Mouse (Mus musculus) liver, embryonic 13.5 days (tissue): ENCODE data around the gene Gjd3. TPM values are rescaled to one million over a fixed set of nuclear protein-coding genes. Genes with fewer than 3 reads are reported as not detected.
"Not testable (repeated sequence)": the region's sequence is repeated elsewhere in the genome, so short reads cannot be mapped to it uniquely, and the experiment has no call there.

ENCODE experiments used
- ATAC-seq: fragments of 200-750 bp; cut with Nextera tagmentation; 2 replicates; pipeline ENCODE4 v1.8.0; 2017; ENCODE audit warnings: low read depth, mild to moderate bottlenecking, moderate number of reproducible peaks, moderate library complexity
- DNase-seq: peaks from one replicate; pipeline ENCODE4 v3.0.0; 2022
- H3K27ac ChIP-seq: fragments of 300-500 bp; sonication (generic); 2 replicates; pipeline ENCODE4 v1.5.1; 2015; ENCODE audit warnings: moderate library complexity, mild to moderate bottlenecking, inconsistent platforms
- H3K27me3 ChIP-seq: fragments of 300-500 bp; sonication (generic); 2 replicates; pipeline ENCODE4 v1.6.1; 2015; ENCODE audit warnings: mild to moderate bottlenecking, inconsistent platforms
- H3K36me3 ChIP-seq: fragments of 300-500 bp; sonication (generic); 2 replicates; pipeline ENCODE4 v1.6.1; 2015; ENCODE audit warnings: mild to moderate bottlenecking, inconsistent platforms
- H3K4me1 ChIP-seq: fragments of 300-500 bp; sonication (generic); replicated peaks from 2 replicates; pipeline ENCODE4 v1.6.1; 2015; ENCODE audit warnings: inconsistent platforms
- H3K4me2 ChIP-seq: fragments of 300-500 bp; sonication (generic); 2 replicates; pipeline ENCODE4 v1.6.1; 2015; ENCODE audit warnings: inconsistent platforms, mild to moderate bottlenecking, moderate library complexity
- H3K4me3 ChIP-seq: fragments of 300-500 bp; sonication (generic); replicated peaks from 2 replicates; pipeline ENCODE4 v1.5.1; 2015; ENCODE audit warnings: mild to moderate bottlenecking, inconsistent platforms
- H3K9ac ChIP-seq: fragments of 300-500 bp; sonication (generic); 2 replicates; pipeline ENCODE4 v1.6.1; 2015; ENCODE audit warnings: mild to moderate bottlenecking, inconsistent platforms
- H3K9me3 ChIP-seq: fragments of 300-500 bp; sonication (generic); replicated peaks from 2 replicates; pipeline ENCODE4 v1.6.1; 2016; ENCODE audit warnings: inconsistent platforms
- WGBS: fragments of 180-500 bp; shearing (Covaris S2); methylation state at CpG from one replicate; pipeline ENCODE4 v1.1.7; 2015; ENCODE audit not compliant: insufficient replicate concordance; 5-methylcytosine and 5-hydroxymethylcytosine counted together
- polyA plus RNA-seq: library from polyadenylated mRNA; unstranded; fragments of >200 nt; fragmentation: Nextera tagmentation; extraction: Ambion mirVana; gene quantifications from 2 replicates; pipeline ENCODE4 v1.2.1, GENCODE M21; 2015

Gjd3 gene
- polyA plus RNA-seq, 1 experiment from 2014 or later: not detected

DNA sequence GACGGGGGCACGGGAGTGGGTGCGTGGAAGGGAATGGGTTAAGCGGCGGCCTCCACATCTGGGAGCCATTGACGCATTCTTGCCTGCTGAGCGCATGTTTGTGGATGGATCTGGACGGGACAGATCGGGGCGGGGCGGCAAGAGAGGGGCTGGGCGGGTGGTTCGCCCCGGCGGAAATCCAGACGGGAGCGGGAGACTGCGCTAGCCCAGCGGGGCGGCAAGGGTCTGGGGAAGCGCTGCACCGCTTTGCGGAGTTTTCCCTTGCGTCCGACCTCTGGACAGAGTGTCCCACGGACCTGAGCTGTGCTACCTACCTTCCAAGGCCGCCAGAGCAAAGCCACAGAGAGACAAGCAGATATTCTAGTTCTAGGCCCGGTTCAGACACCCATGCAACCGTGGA lies 46.6 kb downstream of the Gjd3 start:
- Histone ChIP-seq H3K4me1 (peaks cover 77% of the 10 kb centered on the region), H3K4me3 (peak overlapping the region; percentile 66), H3K27ac (peak overlapping the region; percentile 3; the same call in 1 of the 2 replicates), H3K9me3 (no peaks in the 10 kb centered on the region), H3K36me3 (no peaks in the 10 kb centered on the region), H3K4me2 (peak overlapping the region; percentile 89), H3K27me3 (peaks cover 99% of the 10 kb centered on the region), H3K9ac (peak overlapping the region; percentile 73; the same call in 1 of the 2 replicates)
- 5% methylated on average over 24 of the region's 29 CpGs for WGBS
- no peak for DNase-seq
- no peak for ATAC-seq

GRCm38 (mm10) chr11:98935123-98935522 lies 47.7 kb downstream of the Gjd3 start:
- peaks cover 97% of the 10 kb centered on the region for H3K27me3 ChIP-seq
- H3K9ac ChIP-seq: no peak overlapping the region
- H3K27ac ChIP-seq: no peak overlapping the region
- H3K4me1 ChIP-seq: peaks cover 75% of the 10 kb centered on the region
- H3K4me2 ChIP-seq: no peak overlapping the region
- 65% methylated on average over 3 of the region's 3 CpGs for WGBS
- no peaks in the 10 kb centered on the region for H3K9me3 ChIP-seq
- DNase-seq (no peak), ATAC-seq (no peak)
- no peaks in the 10 kb centered on the region for H3K36me3 ChIP-seq
- H3K4me3 ChIP-seq: no peak overlapping the region

- no peaks in the 10 kb centered on the region for H3K36me3 ChIP-seq
- 63% methylated on average over 3 of the region's 3 CpGs for WGBS
- H3K9me3 ChIP-seq: no peaks in the 10 kb centered on the region
- peaks cover 72% of the 10 kb centered on the region for H3K4me1 ChIP-seq
- peaks cover 97% of the 10 kb centered on the region for H3K27me3 ChIP-seq
- H3K27ac ChIP-seq: no peak overlapping the region
- H3K9ac ChIP-seq: no peak overlapping the region
- ATAC-seq (no peak), DNase-seq (no peak)
- no peak overlapping the region for H3K4me2 ChIP-seq
- no peak overlapping the region for H3K4me3 ChIP-seq
Observed at GRCm38 (mm10) chr11:98934367-98934766, 48.4 kb downstream of the Gjd3 start.

GRCm38 (mm10) chr11:98933847-98934246 lies 49.0 kb downstream of the Gjd3 start:
- Histone ChIP-seq H3K4me1 (peaks cover 72% of the 10 kb centered on the region), H3K27me3 (peaks cover 97% of the 10 kb centered on the region)
- not testable (repeated sequence) for H3K4me3 ChIP-seq, H3K36me3 ChIP-seq, H3K27ac ChIP-seq, H3K4me2 ChIP-seq, ATAC-seq, H3K9ac ChIP-seq, DNase-seq, H3K9me3 ChIP-seq
- WGBS: 77% methylated on average over 2 of the region's 2 CpGs

DNA sequence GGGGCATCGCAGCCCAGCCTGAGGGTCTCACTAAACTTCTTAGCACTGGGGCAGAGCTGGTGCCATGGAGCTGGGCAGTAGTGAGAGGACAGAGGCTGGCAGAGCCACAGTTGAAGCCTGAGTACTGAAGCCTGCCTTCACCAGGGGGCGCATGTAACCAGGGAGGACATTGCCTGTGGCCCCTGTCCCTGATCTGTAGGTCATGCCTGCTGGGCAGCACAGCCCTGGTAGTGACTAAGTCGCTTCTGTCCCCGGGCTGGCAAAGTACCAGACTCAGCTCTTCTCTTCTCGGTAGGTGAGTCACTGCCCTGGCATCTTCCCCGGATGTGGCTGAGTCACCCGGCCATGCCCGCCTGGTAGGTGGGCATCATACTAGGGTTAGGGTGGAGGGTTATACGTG lies 49.7 kb downstream of the Gjd3 start:
- no peak for DNase-seq

GRCm38 (mm10) chr11:98932293-98933091 lies 50.3 kb downstream of the Gjd3 start:
- Histone ChIP-seq H3K4me1 (peaks cover 72% of the 10 kb centered on the region), H3K36me3 (no peaks in the 10 kb centered on the region), H3K27me3 (peaks cover 97% of the 10 kb centered on the region), H3K27ac (no peak overlapping the region), H3K9me3 (no peaks in the 10 kb centered on the region), H3K4me3 (no peak overlapping the region), H3K9ac (no peak overlapping the region), H3K4me2 (no peak overlapping the region)
- ATAC-seq (no peak), DNase-seq (no peak)
- WGBS: 37% methylated on average over 19 of the region's 19 CpGs

More for the DNA sequence above, 49.7 kb downstream of the Gjd3 start:
- Histone ChIP-seq H3K36me3 (no peaks in the 10 kb centered on the region), H3K4me3 (no peak overlapping the region), H3K27ac (no peak overlapping the region), H3K27me3 (peaks cover 97% of the 10 kb centered on the region), H3K9me3 (no peaks in the 10 kb centered on the region), H3K4me1 (peaks cover 72% of the 10 kb centered on the region), H3K9ac (no peak overlapping the region), H3K4me2 (no peak overlapping the region)
- WGBS: 39% methylated on average over 9 of the region's 9 CpGs
- no peak for ATAC-seq

Other genes with a start within 250 kb of the Gjd3 start
- gene Thra, start 242.4 kb downstream of the Gjd3 start, polyA plus RNA-seq: 8.8 and 9.8 TPM in 2 replicates
- gene Nr1d1, start 207.7 kb downstream of the Gjd3 start, polyA plus RNA-seq: 0.59 and 1.0 TPM in 2 replicates
- 6.8 and 6.9 TPM in 2 replicates for gene Msl1, start 187.5 kb downstream of the Gjd3 start, polyA plus RNA-seq
- gene Casc3, start 178.1 kb downstream of the Gjd3 start, polyA plus RNA-seq: 13.3 and 16.1 TPM in 2 replicates
- gene Rapgefl1, start 146.2 kb downstream of the Gjd3 start, polyA plus RNA-seq: 0.20 and 0.23 TPM in 2 replicates
- gene Wipf2, start 119.4 kb downstream of the Gjd3 start, polyA plus RNA-seq: 1.3 TPM in 2 replicates
- 69.1 and 79.8 TPM in 2 replicates for gene Cdc6, start 75.2 kb downstream of the Gjd3 start, polyA plus RNA-seq
- 3.4 and 3.8 TPM in 2 replicates for gene Rara, start 55.2 kb downstream of the Gjd3 start, polyA plus RNA-seq
- 208 and 245 TPM in 2 replicates for gene Top2a, start 41.2 kb upstream of the Gjd3 start, polyA plus RNA-seq
- gene Igfbp4, start 58.2 kb upstream of the Gjd3 start, polyA plus RNA-seq: 168 and 194 TPM in 2 replicates
- gene Tns4, start 106.3 kb upstream of the Gjd3 start, polyA plus RNA-seq: 0.22 and 0.32 TPM in 2 replicates
- 0.07 and 0.17 TPM in 2 replicates for gene Ccr7, start 172.1 kb upstream of the Gjd3 start, polyA plus RNA-seq
- 96.0 and 123 TPM in 2 replicates for gene Smarce1, start 248.0 kb upstream of the Gjd3 start, polyA plus RNA-seq